Mouse (Mus musculus) testis, adult 2 months (tissue): ENCODE measurements at regions not wholly inside any gene's neighbourhood (a gene's known extent, or its start where the extent isn't known, plus 50 kb on each side); places are given as distances from the start of the nearest gene placed in this dataset.

Source experiments
- CTCF ChIP-seq: fragments of 200-500 bp; IDR thresholded peaks from 2 replicates; pipeline ENCODE4 v1.5.1; 2012; ENCODE audit warnings: low read depth, mild to moderate bottlenecking, inconsistent platforms, low read length, moderate library complexity; ENCODE audit not compliant: control insufficient read depth, insufficient read depth, insufficient replicate concordance
- POLR2A ChIP-seq: fragments of 200-500 bp; IDR thresholded peaks from 2 replicates; pipeline ENCODE4 v1.6.1; 2012; ENCODE audit warnings: low read depth, mild to moderate bottlenecking, inconsistent platforms, low read length, moderate library complexity; ENCODE audit not compliant: control insufficient read depth

GRCm38 (mm10) chr9:85596959-85597358 lies 152.2 kb downstream of the Ibtk start:
- TF ChIP-seq CTCF (no peak), POLR2A (no peak)
